In genomic region chr13:56702469-56703221, GRCm38 (mm10) we compare ENCODE assay signal across 8 mouse cellular contexts. TPM values are rescaled to one million over a fixed set of nuclear protein-coding genes. Genes with fewer than 3 reads are reported as not detected.
A peak's percentile ranks its signal among the peaks of the same experiment; 100 is the strongest.
DNase-seq lines count a peak whose midpoint lies in the region; ATAC-seq and TF ChIP-seq lines count a peak whose summit lies in the region.

Gene Smad5, plus strand, starts transcription at chr13:56703010.

- H3K4me1 ChIP-seq in hindbrain, embryonic 13.5 days (replicated peaks), result peaks cover 59% of the 10 kb centered on the region

- 4% methylated on average over 62 of the region's 62 CpGs for WGBS in hindbrain, embryonic 13.5 days

- DNase-seq in Patski (ENCODE audit: low read depth, low spot score), result no peak
- DNase-seq in cerebellum, adult 9-11 months, result peak; percentile 92
- DNase-seq in frontal cortex, postnatal 25 days (ENCODE audit: low spot score in 2 of 2), result peak; percentile 57 to 69
- peak; percentile 73 for DNase-seq in left cerebral cortex, adult 11 months (ENCODE audit: low spot score)
- DNase-seq in lung, postnatal 36 days, result peak; percentile 86
- peak; percentile 95 for DNase-seq in retina, embryonic 14.5 days (ENCODE audit: low spot score)
- DNase-seq in thymus, postnatal 4 days, result peak; percentile 82

- peak within 1 kb of the TSS; percentile 99 for H3K27ac ChIP-seq in hindbrain, embryonic 13.5 days

- ATAC-seq in Patski, result peak; percentile 78
- peak; percentile 83 for ATAC-seq in hindbrain, embryonic 13.5 days (ENCODE audit: low FRiP score)

- peak within 1 kb of the TSS; percentile 73 for H3K4me3 ChIP-seq in hindbrain, embryonic 13.5 days

- POLR2A ChIA-PET in Patski (lab: Charles Lee), result interaction anchor here (0.9 kb wide), 1 partner anchor 21 kb away, joined by 3 read pairs; no protein-coding TSS in a partner anchor

- in situ Hi-C loops in Patski (cut with MboI; ENCODE audit: low pct_unique_long_range_greater_than_20kb), result no loop called here

- peak within 1 kb of the TSS; percentile 69 for H3K4me2 ChIP-seq in hindbrain, embryonic 13.5 days

- CTCF ChIA-PET in Patski (lab: Charles Lee), result interaction anchor here (1.0 kb wide), 1 partner anchor 24 kb away, joined by 3 read pairs; no protein-coding TSS in a partner anchor

- no peaks in the 10 kb centered on the region; the same call in 1 of the 2 replicates for H3K36me3 ChIP-seq in hindbrain, embryonic 13.5 days

- no peaks in the 10 kb centered on the region for H3K27me3 ChIP-seq in Patski
- H3K27me3 ChIP-seq in hindbrain, embryonic 13.5 days, result no peaks in the 10 kb centered on the region

- no peaks in the 10 kb centered on the region for H3K9me3 ChIP-seq in hindbrain, embryonic 13.5 days

- no peak for TF ChIP-seq CTCF in Patski (IDR thresholded peaks at IDR 0.05)

- H3K9ac ChIP-seq in hindbrain, embryonic 13.5 days, result peak within 1 kb of the TSS; percentile 95

RNA-seq across cellular contexts. Expression of gene Smad5, which starts in this region (rescaled TPM):
- 33.4 TPM for polyA plus RNA-seq in Patski (2021)
- 23.5 and 24.1 TPM in 2 replicates for polyA plus RNA-seq in hindbrain, embryonic 13.5 days (2015; fragmentation: Nextera tagmentation; extraction: Ambion mirVana)
